Mouse (Mus musculus) heart, postnatal 4 days (tissue): ENCODE data around the gene Leng8. TPM values are rescaled to one million over a fixed set of nuclear protein-coding genes. Genes with fewer than 3 reads are reported as not detected.
A peak's percentile ranks its signal among the peaks of the same experiment; 100 is the strongest.

ENCODE experiments used
- DNase-seq: peaks from one replicate; pipeline ENCODE4 v3.0.0; 2021
- total RNA-seq, 2 experiments: library from RNA; stranded (reverse); gene quantifications; 2 replicates each; pipeline ENCODE4 v1.2.3; 2021

The Leng8 gene
- 10 to 100 TPM; 63.7 to 77.8 TPM for total RNA-seq

DNA sequence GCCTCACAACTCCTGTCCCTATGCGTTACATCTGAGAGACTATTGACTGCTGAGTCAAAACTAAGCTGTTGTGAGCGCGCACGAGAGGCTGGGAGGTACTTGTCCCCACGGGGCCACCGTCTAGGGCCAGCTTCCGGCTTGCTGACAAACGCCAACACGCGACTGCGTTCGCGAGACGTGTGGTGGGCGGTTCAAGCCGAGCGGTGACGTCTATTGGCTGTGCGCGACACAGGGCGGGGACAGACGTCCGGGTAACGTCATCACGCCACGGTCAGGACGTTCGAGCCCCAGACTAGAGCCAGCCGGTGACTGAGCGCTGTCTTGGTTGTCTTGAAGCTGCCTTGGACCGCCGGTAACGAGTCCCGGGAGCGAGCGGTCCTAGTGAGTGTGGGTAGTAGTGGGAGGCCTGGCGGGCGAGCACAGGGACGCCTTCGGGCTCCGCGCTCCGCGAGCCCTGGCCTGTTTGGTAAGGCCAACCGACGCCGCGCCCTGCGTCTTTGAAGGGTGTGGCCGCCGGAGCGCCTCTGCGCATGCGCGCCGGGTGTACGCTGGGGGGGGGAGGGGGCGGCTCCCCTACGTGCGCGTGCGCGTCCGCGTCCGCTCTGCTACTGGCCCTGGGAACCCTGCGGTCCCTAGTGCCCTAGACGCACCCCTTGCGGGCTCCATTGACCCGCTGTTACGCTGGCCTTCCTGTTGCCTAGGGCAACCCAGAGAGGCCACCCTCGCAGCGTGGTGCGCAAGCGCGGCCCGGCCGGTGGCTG lies at the start of gene Leng8:
TSS of gene Leng8 (plus strand) at position 269 of the 761 bp plus-strand sequence.
- peak; percentile 98 for DNase-seq

DNA sequence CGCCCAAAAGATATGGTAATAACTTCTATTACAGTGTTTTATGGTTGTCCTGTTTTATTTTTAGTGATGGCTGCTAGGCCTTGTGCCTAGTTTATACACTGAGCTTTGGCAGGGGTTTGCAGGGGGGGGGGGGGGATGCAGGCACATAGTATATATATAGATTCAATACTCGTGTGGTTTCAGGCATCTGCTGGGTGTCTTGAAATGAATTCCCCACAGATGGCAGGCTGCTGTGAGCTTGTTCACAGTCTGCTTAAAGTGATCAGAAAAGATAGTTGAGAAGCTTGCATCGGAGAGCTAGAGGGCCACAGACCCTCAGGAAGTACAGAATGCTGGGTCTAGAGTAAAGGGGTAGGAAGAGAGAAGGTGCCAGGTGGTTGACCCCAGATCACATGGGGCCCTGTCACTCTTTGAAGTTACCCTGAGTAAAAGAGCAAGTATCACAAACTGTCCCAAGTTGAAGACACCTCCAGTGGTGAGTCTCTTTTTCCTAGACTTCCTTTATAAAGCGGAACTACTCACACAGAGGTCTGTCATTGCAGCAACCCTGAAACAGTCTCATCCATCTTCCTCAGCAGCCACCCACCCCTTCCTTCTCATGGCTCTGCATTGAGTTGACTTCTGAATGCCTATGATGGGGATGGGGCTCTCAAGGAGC lies 49.5 kb upstream of the Leng8 start:
- no peak for DNase-seq

DNA sequence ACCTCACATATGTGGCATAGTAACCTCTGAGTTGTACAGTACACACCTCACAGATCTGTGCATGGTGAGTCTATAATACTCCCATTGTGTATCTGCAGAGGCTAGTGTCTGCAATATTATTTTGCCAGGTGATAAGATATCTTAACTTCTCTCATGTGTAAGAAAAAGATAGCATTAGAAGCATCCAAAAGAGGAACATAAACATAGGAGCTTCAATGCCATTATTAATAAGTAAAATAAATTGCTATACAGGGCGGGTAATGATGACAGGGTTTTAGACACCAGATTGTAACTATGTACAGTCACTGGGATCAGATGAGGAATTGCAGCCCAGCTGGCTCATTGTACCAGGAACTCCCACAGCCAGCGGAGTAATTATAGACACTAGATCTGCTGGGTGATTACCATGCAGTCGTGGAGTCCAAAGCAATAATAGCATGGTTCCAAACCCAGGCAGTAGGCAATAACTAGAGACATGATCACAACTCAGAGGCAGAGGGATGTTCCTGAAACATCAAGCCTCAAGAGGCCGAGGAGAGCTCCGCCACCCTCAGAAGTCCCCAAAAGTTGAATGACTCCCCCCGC lies 48.9 kb upstream of the Leng8 start:
- no peak for DNase-seq

DNA sequence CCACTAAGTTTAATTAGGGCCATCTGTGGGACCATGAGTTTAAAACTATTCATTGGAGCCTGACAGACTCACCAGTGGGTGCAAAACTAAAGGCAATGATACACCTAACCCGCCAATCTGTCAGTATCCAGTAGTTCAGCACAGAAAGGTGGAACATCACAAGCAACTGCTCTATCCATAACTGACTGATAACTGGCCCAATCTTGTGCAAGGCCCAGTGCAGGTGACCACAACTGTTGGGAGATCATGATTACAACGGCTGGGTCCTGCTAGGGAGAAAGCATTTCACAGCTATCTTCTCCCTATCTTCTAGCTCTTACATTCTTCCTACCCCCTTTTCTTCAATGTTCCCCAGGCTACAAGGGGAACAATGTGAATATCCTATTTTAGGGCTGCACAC lies 48.2 kb upstream of the Leng8 start:
- no peak for DNase-seq

DNA sequence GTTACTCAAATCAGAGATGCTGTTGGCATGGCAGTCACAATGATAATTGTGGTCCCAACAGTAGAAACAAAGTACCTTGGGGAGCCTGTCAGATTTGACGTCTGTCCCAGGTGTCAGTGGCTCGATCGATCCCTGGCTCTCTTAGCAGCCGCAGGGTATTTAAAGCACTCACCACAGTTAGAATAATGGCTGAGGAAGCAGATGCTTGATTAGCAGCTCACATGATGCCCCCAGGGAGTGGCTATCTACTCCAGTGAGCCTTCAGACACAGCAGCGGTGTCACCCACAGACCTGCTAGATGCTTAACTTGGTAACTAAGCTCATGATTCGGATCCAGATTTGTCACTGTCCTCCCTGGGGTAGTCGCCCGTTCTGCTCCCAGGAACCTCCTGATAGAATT lies 45.7 kb upstream of the Leng8 start:
- DNase-seq = no peak

DNA sequence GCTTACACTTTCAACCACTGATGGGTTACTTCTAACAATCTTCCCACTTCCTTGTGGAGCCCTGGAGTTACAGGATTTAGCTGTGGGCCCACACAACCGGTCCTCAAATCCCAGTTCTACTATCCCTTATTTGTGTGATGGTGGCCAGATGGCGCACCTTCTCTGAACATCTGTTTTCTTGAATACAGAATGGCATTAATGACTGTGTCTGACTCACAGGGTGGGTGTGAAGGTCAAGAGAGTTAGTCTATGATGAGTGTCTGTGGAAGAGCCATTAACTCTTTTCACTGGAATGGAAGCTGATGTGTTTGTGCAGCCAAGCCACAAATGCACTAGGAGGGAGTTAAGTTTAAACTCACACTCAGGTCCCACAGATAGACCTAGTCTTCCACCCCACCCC lies 38.5 kb upstream of the Leng8 start:
- no peak for DNase-seq

DNA sequence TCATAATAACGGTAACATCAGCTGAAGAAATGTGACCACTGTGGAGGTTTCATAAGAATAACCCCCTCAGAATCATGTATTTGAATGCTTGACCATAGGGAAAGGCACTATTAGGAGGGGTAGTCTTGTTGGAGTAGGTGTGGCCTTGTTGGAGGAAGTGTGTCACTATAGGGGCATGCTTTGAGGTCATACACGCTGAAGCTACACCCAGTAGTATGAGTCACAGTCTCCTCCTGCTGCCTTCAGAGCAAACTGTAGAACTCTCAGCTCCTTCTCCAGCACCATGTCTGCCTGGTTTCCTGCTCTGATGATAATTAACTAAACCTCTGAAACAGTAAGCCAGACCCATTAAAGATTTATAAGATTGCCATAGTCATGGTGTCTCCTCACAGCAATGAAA lies 38.0 kb upstream of the Leng8 start:
- DNase-seq = no peak

DNA sequence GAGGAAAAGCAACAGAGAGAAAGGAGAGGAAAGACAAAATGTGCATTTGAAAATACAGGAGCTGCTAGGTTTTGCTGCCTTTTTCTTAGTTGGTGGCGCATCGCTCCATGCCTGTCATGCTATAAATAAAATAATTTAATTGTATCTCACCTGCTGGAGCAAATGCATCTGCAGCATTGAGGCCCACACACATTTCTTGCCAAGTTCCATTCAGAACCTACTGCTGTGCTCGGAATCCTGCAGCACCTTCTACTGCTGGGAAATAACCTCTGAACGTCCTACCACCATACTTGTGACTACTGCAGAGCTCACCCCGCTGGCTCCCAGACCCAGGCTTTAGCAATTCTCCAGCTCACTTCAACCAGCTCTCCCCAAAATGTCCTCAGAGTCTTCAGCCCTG lies 35.7 kb upstream of the Leng8 start:
- no peak for DNase-seq

DNA sequence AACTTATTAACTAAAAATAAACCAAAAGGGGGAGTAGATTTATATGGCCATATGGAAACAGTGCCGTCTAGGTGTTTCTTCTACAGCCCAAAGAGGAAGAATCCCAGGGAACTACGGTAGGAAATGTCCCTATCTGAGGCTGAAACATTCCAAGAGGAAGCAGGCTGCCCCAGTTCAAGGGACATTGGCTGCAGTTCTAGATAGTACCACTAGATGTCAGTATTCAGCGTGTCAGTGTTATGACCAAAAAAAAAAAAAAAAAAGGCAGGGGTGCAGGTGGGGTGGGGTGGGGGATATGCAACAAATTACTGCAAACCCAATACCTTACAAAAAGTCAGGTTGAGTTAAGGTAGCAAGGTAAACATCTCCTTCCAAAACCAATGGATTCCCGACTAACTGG lies 33.4 kb upstream of the Leng8 start:
- DNase-seq = peak; percentile 31

DNA sequence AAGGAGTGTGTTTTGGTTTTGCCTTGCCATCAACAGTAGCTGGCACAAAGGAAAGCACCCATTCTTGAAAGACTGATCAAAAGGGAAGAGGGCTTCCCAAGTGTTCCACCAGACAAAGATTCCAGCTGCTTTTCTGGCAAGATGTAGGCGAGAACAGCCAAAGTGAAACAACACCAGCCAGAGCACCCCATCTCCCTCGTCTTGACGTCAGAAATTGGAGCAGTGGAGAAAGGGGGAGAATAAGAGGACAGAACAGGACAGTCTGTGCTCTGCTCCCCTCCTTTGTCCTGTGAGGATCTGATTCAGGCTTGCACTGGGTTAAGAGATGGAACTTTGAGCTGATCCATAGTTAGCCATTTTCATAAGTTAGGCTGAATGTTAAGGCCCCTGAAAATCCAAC lies 25.1 kb upstream of the Leng8 start:
- no peak for DNase-seq

DNA sequence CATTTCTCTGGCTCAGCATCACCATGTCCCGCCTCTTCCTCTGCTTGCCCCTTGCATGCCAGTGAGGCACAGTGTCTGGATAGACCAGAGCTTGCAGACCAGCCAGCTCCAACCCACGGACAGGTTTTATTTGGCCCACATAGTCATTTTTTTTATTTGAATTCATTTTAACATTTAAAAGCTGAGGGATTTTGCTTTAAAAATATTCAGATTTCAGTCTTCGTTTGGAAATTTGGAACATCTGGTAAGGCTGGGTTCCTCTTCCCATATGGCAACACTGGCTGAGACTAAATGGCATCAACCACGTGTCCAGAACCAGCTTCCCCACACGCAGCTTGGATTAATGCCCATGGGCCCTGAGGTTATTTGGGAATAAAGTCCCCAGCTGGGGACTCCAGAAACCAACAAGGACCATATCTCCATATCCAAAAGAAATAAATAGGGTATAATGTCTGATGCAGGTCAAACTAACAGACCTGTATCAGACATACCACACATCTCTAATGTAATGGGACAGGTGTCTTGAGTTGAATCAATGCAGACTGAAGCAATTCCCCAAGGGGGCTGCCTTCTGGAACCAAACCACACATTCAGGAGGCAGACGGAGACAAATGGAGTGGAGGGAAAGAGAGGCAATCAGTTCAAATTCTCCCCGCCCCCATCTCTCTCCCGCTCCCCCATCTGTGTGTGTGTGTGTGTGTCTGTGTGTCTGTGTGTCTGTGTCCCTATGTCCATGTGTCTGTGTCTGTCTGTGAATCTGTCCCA lies 19.6 kb upstream of the Leng8 start:
- no peak for DNase-seq

DNA sequence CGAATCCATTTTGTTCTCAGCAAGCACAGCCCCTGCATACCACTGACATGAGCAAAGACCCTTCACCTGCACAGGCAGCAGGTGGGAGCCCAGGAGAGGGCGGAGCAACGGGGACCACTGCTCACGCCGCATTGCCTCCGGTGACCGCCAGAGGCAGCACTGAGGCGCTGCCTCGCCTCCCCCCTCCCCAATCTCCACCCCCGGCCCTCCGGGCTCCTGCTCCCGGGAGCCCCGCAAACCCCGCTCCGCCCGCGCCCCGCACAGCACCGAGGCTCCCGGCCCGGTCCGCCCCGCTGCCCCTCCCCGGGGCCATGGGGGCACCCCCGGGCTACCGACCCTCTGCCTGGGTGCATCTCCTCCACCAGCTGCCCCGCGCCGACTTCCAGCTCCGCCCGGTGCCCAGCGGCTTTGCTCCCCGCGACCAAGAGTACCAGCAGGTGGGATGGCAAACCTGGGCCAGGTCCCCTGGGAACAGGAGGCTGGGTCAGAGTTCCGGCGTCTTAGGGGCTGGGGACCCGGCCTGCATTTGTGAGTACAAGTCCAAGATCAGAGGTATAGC lies 17.4 kb upstream of the Leng8 start, which contains the start of gene Ttyh1:
TSS of gene Ttyh1 (plus strand) at position 65 of the 559 bp plus-strand sequence.
- no peak for DNase-seq

DNA sequence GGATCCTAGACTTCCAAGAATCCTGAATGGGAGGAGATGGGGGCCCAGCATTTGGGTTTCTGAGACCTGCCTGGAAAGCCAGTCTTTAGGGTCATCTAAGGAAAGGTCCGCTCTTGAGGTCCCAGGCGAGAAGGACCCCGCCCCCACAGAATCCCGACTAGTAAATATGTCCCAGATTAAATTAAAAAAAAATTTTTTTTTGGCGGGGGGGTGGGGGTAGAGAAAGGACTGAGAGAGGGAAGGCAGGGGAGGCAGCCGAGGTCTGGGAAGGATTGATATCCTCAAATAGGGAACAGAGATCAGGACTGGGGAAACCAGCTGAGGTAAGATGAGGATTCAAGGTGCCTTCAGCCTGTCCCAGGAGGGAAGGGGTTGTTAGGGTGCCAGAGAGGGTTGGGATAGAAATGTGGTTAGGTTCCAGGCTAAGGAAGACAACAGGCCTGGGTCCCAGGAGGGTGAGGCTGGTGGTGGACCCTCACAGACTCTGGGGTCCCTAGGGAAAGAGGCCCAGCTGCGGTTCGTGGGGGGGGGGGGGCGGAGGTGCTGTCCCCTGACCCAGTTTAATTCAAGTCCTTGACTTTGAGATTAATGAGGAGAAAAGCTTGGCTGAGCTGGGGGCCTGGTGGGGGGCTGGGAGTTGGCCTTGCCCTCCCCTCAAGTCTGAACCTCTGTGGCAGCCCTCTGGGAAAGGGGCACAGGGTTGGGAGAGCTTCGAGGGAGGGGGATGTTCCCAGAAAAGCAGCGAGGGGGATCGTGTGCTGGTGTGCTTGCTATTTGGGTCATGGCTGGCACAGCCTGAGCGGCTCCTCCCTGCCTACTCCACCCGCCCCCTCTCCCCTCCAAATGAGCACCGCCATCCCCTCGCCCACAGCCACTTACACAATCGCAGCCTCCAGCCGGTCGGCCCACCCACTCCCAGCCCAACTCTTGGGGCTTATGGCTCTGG lies 16.6 kb upstream of the Leng8 start:
- DNase-seq = no peak

DNA sequence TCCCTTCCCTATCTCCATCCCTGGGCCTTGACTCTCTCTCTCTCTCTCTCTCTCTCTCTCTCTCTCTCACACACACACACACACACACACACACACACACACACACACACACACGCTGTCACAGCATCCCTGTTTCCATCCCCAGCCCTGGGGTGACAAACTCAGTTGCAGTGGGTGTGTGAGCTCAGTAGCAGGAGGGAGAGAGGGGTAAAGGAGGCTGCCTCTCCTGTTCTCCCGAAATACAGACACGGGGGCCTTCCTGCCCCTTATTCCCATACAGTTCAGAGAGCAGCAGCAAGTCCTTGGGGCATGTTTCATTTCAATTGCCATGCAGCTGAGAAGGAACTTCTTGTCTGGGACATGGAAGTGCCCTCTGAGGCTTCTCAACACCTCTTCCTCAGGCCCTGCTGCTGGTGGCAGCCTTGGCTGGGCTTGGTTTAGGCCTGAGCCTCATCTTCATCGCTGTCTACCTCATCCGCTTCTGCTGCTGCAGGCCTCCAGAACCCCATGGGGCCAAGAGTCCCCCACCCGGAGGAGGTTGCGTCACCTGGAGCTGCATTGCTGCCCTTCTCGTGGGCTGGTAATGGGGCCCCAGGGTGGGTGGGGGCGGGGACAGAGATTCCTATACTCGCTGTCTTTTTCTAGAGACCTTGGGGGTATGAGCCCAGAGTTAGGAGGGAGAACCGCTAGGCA lies 14.6 kb upstream of the Leng8 start:
- DNase-seq = no peak

DNA sequence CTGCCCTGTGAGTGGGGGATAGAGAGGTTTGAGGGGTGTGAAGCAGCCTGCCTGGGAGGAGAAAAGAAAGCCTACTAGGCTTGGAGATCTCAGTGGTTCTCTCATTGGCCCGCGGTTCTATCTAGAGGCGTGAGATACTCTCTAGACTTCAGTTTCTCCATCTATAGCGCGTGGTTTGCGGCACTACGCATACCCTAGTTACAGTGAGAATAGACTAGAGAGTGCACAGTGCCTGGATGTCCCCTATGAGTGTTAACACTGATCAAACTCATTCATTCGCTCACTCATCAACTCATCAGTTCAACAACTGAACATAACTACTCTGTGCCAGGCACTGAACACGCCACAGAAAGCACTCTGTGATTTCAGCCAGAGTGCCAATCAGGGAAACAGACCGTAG lies 14.1 kb upstream of the Leng8 start:
- no peak for DNase-seq

DNA sequence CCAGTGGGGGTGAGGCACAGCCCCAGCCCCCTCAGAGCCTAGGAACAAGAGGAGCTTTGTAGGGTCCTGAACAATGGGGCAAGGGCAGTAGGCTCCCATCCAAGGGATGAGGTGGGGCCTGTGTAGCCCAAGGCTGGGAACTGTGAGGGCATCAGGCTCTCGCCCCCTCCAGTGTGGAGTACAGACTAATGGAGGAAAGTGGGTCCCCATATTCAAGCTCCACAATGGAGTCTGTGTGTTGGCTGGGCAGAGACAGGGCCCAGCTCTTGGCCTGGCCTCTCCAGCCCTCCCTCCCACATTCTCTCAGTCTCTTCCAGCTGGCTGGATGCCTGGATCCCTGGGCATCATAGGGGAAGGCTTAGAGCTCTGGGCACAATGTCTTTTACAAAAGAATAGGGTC lies 13.1 kb upstream of the Leng8 start:
- DNase-seq = peak; percentile 77

DNA sequence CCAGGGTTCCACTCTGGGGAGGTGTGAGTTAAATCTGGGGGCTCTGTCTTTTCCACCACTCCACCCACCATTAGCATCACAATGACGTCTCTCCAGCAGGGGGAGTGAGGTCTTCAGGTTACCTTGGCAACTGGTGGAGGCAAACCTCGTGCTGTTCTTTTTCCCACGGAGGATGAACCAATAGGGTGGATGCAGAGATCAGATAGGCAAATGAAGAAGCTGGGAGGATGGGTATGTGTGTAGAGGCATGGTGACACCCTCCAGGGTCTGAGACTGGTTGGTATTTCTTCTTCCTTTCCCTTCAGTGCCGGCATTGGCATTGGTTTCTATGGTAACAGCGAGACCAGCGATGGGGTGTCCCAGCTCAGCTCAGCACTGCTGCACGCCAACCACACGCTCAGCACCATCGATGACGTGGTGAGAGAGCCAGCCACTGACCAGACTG lies 12.5 kb upstream of the Leng8 start:
- DNase-seq = peak; percentile 51

DNA sequence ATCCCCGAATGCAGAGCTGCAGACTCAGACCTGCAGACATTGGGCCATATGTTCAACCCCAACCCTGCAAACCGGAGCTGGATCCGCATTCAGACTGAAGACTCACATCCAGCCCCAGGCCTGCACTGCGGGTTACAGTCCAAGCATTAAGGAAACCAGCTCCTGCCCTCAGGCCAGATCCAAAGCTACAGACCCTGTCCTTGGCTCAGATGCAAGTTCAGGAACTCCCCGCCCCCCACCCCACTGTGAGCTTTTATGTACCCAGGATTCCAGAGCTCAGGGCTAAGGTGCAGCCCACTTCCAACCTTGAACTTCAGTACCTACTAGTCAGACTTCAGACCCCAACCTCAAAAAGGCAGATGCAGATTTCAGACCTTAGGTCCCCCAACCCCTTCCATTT lies 12.0 kb upstream of the Leng8 start:
- DNase-seq = no peak

DNA sequence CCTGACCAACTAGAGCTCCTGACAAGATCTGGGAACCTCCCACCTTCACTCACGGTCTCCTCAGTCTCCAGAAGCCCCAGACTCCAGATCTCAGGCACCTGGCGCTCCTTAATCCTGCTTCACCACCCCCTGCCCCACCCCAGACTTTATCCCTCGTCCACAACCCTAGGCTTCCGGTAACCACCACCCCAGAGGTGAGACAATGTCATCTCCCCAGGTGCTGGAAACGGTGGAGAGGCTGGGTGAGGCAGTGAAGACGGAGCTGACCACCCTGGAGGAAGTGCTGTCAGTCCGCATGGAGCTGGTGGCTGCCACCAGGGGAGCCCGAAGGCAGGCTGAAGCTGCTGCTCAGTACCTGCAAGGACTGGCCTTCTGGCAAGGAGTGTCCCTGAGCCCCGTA lies 11.5 kb upstream of the Leng8 start:
- DNase-seq = no peak

DNA sequence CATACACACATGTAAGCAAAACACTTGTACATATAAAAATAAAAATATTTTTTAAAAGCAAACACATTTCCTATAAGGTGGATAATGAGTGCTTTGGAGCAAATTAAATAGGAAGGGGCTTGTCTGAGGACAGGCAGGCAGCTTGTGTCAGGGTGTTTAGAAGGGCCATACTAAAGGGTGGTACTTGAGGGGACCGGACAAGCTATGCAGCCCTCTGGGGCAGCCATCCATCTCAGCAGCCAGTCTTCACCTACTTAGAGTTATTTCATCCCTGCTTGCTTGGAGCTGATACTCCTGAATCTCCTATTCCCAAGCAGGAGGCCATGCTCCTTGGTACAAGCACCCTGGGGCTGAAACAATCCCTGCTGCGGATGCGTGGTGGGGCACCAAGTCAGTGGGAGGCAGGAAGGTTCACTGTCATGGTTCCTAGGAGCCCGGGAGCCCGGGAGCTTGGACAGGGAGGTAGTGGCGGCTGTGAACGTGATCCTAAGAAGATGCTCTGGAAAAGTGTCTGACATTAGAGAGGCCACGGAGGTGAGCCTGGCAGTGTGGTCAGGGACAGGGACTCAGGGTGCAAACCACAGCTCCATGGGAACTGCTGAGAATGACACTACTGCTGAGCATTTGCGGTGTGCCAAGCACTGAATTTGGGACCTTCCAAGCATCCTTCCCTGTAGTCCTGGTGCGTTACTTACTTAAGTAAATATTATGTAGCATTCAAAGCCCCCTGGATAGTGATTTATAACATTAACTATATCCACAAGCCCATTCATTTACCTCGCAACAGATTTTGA lies 9.7 kb upstream of the Leng8 start:
- DNase-seq = no peak
